Mouse (Mus musculus): Measurements from ENCODE around the gene Tbp. TPM values are rescaled to one million over a fixed set of nuclear protein-coding genes. Genes with fewer than 3 reads are reported as not detected.

The Tbp gene
- total and polyA plus RNA-seq, 3 experiments: 38.5 to 490 (median 79.6) TPM

GRCm38 (mm10) chr17:15526986-15527810, 27.5 kb downstream of the Tbp start, which contains the start of gene Pdcd2 (continued):
- TF ChIP-seq USF2 (IDR thresholded peaks at IDR 0.05; ENCODE audit: borderline replicate concordance in 1 of 2, insufficient read depth in 1 of 2, low read depth in 1 of 2, low read length in 2 of 2) (peak; percentile 22 to 78; a peak in 2 of 4 replicates), TAL1 (IDR thresholded peaks at IDR 0.05; ENCODE audit: low read length) (no peak), NRF1 (IDR thresholded peaks at IDR 0.05; ENCODE audit: insufficient read depth, low read depth, low read length, poor library complexity, severe bottlenecking) (peak; percentile 54), POLR2AphosphoS5 (IDR thresholded peaks at IDR 0.05; ENCODE audit: borderline replicate concordance, low read depth, low read length) (no peak), E2F4 (IDR thresholded peaks at IDR 0.05; ENCODE audit: borderline replicate concordance, low read depth, low read length) (no peak)

- H3K4me3 ChIP-seq (ENCODE audit: control insufficient read depth in 1 of 2, insufficient read depth in 1 of 2, low read depth in 2 of 2, low read length in 2 of 2): peak overlapping the region; percentile 66 to 99
- H3K27ac ChIP-seq (ENCODE audit: control insufficient read depth, low read depth, low read length): peak overlapping the region; percentile 97
- H3K79me2 ChIP-seq (ENCODE audit: control insufficient read depth, insufficient read depth, low read length, poor library complexity): peaks cover 18% of the 10 kb centered on the region
- H3K9me3 ChIP-seq (replicated peaks; ENCODE audit: insufficient read depth, low read length): no peaks in the 10 kb centered on the region
- H3K27me3 ChIP-seq (ENCODE audit: control insufficient read depth in 1 of 2, insufficient read depth in 2 of 2, low read length in 2 of 2): no peaks in the 10 kb centered on the region
- peak; percentile 60 for DNase-seq (ENCODE audit: low read depth, low spot score)
- H3K9ac ChIP-seq (ENCODE audit: control insufficient read depth, low read depth, low read length, poor library complexity, severe bottlenecking): peak overlapping the region; percentile 83
- peaks cover 24 to 29% of the 10 kb centered on the region in 2 experiments for H3K4me1 ChIP-seq (ENCODE audit: control insufficient read depth in 1 of 2, insufficient read depth in 2 of 2, low read length in 2 of 2)
- peaks cover 16 to 48% of the 10 kb centered on the region in 2 experiments for H3K36me3 ChIP-seq (ENCODE audit: control insufficient read depth in 1 of 2, insufficient read depth in 2 of 2, low read length in 2 of 2)
- TF ChIP-seq RCOR1 (IDR thresholded peaks at IDR 0.05; ENCODE audit: low read depth, low read length) (peak; percentile 61), POLR2A (IDR thresholded peaks at IDR 0.05; ENCODE audit: control insufficient read depth in 1 of 2, insufficient read depth in 1 of 2, low read depth in 1 of 2, low read length in 2 of 2, poor library complexity in 1 of 2) (no peak), USF1 (IDR thresholded peaks at IDR 0.05; ENCODE audit: low read depth, low read length) (no peak), SIN3A (IDR thresholded peaks at IDR 0.05; ENCODE audit: low read length) (no peak), MYC (IDR thresholded peaks at IDR 0.05; ENCODE audit: low read depth, low read length) (peak; percentile 74; the same call in 1 of the 2 replicates), KAT2A (conservative IDR thresholded peaks at IDR 0.05; ENCODE audit: low read depth, low read length) (no peak), POLR2AphosphoS2 (IDR thresholded peaks at IDR 0.05; ENCODE audit: low read length) (no peak), ELF1 (IDR thresholded peaks at IDR 0.05; ENCODE audit: low read depth, low read length) (no peak), ZMIZ1 (IDR thresholded peaks at IDR 0.05; ENCODE audit: low read depth, low read length) (no peak; the same call in 1 of the 2 replicates), EP300 (IDR thresholded peaks at IDR 0.05; ENCODE audit: low read depth in 1 of 2, low read length in 2 of 2) (peak; percentile 51 to 62; a peak in 3 of 4 replicates), MXI1 (IDR thresholded peaks at IDR 0.05; ENCODE audit: low read depth, low read length) (no peak), RAD21 (IDR thresholded peaks at IDR 0.05; ENCODE audit: low read depth, low read length) (no peak), UBTF (IDR thresholded peaks at IDR 0.05; ENCODE audit: borderline replicate concordance, insufficient read depth, low read depth, low read length) (no peak), GABPA (IDR thresholded peaks at IDR 0.05; ENCODE audit: low read depth, low read length) (no peak), TAL1 (IDR thresholded peaks at IDR 0.05; ENCODE audit: low read length) (no peak), ZKSCAN1 (IDR thresholded peaks at IDR 0.05; ENCODE audit: low read depth, low read length) (no peak), TBP (IDR thresholded peaks at IDR 0.05; ENCODE audit: low read depth, low read length) (no peak), CHD2 (IDR thresholded peaks at IDR 0.05; ENCODE audit: low read length) (no peak), TCF12 (IDR thresholded peaks at IDR 0.05; ENCODE audit: low read depth, low read length) (peak; percentile 34; the same call in 1 of the 2 replicates), MYB (IDR thresholded peaks at IDR 0.05; ENCODE audit: low read depth, low read length) (no peak; the same call in 1 of the 2 replicates), MAZ (IDR thresholded peaks at IDR 0.05; ENCODE audit: low read depth, low read length) (peak; percentile 43; the same call in 1 of the 2 replicates), NRF1 (IDR thresholded peaks at IDR 0.05; ENCODE audit: insufficient read depth, low read depth, low read length, poor library complexity, severe bottlenecking) (no peak), MAFK (IDR thresholded peaks at IDR 0.05; ENCODE audit: borderline replicate concordance, low read depth, low read length) (no peak), ETS1 (IDR thresholded peaks at IDR 0.05; ENCODE audit: low read depth, low read length) (peak; percentile 56), MAX (IDR thresholded peaks at IDR 0.05; ENCODE audit: low read length) (0 out of 2 replicates have a peak, but pooled peaks have one; percentile 32), CHD1 (IDR thresholded peaks at IDR 0.05; ENCODE audit: low read depth, low read length) (no peak), BHLHE40 (IDR thresholded peaks at IDR 0.05; ENCODE audit: borderline replicate concordance, low read depth, low read length) (no peak), ZC3H11A (IDR thresholded peaks at IDR 0.05; ENCODE audit: low read depth, low read length) (no peak), E2F4 (IDR thresholded peaks at IDR 0.05; ENCODE audit: borderline replicate concordance, low read depth, low read length) (no peak), NELFE (IDR thresholded peaks at IDR 0.05; ENCODE audit: low read depth, low read length) (no peak), USF2 (IDR thresholded peaks at IDR 0.05; ENCODE audit: borderline replicate concordance in 1 of 2, insufficient read depth in 1 of 2, low read depth in 1 of 2, low read length in 2 of 2) (no peak)
Observed at GRCm38 (mm10) chr17:15527811-15528136, 28.1 kb downstream of the Tbp start.
